Mouse (Mus musculus) megakaryocyte, adult 5-6 weeks (primary cell): Measurements from ENCODE around the gene Ovch2. TPM values are rescaled to one million over a fixed set of nuclear protein-coding genes. Genes with fewer than 3 reads are reported as not detected.

Experiments used
- ATAC-seq: 2 replicates; pipeline ENCODE4 v1.8.0; 2016; ENCODE audit warnings: mild to moderate bottlenecking, inconsistent platforms; ENCODE audit not compliant: poor library complexity, severe bottlenecking
- total RNA-seq, 2 experiments: library from RNA; stranded (forward) in 1 of 2; stranded (reverse) in 1 of 2; fragments of 153-499, 151-499 nt in 1 of 2; fragments of 221-1000, 200-1000 nt in 1 of 2; gene quantifications; 2 replicates each; pipeline versions ENCODE4 v1.2.3 to v1.2.4; 2015 to 2017

Ovch2 gene
- total RNA-seq, 2 experiments from 2014 or later, result not detected

DNA sequence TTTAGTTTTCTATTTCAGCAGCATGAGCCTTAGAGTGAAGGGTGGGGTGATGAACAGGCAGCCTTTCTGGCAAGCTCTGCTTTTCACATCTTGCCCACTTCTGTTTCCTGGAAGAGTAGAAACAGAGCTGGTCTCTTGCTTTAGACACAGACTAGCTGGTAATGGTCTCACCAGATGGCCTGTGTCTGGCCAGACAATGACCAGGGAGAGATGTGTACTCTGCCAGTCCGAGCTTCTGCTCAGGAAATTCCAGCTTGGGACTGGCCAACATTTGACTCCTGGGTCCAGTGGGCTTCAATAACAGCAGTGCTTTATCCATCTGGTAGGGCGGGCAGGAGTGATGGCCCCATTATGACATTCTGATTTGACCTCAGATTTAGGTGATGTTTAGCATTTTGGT is 55.9 kb downstream of the Ovch2 start:
- ATAC-seq, result no peak

DNA sequence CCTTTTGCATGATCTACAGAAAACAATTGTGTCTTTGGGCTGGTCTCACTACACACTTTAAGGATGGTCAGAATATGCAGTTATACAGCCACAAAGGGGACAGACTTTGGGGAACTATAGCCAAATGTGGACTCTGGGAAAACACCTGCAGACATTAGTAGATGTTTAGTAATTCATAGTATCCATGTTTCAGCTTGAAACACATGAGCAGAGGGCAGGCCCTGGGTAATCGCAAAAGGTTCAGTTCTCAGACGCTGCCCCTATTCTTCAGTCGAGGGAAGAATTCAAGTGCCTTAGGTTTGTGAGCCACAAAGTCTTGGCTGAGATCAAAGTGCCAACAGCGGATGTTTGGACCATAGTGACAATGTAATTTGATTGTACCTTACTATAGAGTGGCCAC is 56.6 kb downstream of the Ovch2 start:
- ATAC-seq, result no peak

DNA sequence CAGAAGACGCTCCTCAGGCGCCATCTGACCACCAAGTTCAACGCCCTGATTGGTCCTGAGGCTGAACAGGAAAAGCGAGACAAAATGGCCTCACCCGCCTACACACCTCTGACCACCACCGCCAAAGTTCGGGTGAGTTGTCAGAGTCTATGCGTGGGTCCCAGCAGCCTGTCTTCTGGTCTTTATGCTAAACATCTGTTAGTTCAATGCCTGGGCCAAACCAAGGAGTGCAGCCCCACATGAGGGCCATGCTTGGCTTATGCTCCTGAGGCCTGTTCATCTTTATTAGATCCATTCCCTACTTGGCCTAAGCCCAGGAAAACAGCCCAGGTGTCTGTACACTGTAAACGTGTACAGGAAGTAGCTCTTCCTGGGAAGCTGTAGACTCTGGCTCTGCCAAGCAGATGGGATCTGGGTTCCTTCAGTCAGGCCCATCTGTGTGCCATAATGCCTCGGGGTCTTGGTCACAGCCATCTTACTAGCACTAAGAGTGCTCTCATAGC is 58.0 kb downstream of the Ovch2 start:
- no peak for ATAC-seq

DNA sequence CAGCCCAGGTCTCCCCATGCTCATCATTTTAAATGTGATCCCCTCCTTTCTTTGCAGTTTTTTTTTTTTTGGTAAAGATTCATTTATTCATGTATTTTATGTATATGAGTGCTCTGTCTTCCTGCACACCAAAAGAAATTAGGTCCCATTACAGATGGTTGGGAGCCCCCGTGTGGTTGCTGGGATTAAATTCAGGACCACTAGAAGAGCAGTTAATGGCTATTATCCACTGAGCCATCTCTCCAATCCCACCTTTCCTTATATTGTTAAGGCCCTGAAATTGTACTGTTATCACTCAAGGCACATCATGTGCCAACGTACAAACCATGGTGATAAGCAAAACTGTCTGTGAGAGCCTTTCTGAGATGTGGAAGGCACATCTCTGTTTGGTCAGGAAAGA is 62.3 kb downstream of the Ovch2 start:
- no peak for ATAC-seq

DNA sequence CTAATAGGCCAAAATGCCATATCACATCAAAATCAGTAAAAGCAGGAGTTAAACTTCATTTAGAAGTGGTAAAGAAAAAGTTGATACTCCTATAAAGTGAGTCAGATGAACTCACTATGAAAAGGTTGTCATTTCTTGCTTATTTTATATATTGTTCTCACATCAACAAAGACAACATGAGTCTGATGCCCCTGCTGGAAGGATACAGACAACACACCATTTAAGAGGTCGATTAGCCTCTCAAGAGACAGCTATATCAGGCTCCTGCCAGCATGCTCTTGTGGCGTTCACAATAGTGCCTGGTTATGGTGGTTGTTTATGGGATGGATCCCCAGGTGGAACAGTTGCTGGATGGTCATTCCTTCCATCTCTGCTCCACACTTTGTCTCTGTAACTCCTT is 67.8 kb downstream of the Ovch2 start:
- no peak for ATAC-seq

Other genes starting within 250 kb of the Ovch2 start
- not detected in 2 replicates for gene Olfml1, start 233.8 kb downstream of the Ovch2 start, total RNA-seq (2015)
- not detected in 2 replicates for gene Olfml1, start 233.8 kb downstream of the Ovch2 start, total RNA-seq (2017)
- gene Ppfibp2, start 206.0 kb downstream of the Ovch2 start, total RNA-seq (2015), result 9.3 and 11.2 TPM in 2 replicates
- 12.1 and 14.9 TPM in 2 replicates for gene Ppfibp2, start 206.0 kb downstream of the Ovch2 start, total RNA-seq (2017)
- not detected in 2 replicates for gene 5330417H12Rik, start 176.0 kb downstream of the Ovch2 start, total RNA-seq (2015)
- not detected in 2 replicates for gene 5330417H12Rik, start 176.0 kb downstream of the Ovch2 start, total RNA-seq (2017)
- gene Cyb5r2, start 43.2 kb downstream of the Ovch2 start, total RNA-seq (2015), result not detected in 2 replicates
- not detected in 2 replicates for gene Cyb5r2, start 43.2 kb downstream of the Ovch2 start, total RNA-seq (2017)
- not detected in 2 replicates for gene Olfr467, start 11.1 kb upstream of the Ovch2 start, total RNA-seq (2015)
- not detected in 2 replicates for gene Olfr467, start 11.1 kb upstream of the Ovch2 start, total RNA-seq (2017)
- not detected in 2 replicates for gene Olfr469, start 24.3 kb upstream of the Ovch2 start, total RNA-seq (2015)
- gene Olfr469, start 24.3 kb upstream of the Ovch2 start, total RNA-seq (2017), result not detected in 2 replicates
- gene Olfr470, start 46.3 kb upstream of the Ovch2 start, total RNA-seq (2015), result not detected in 2 replicates
- not detected in 2 replicates for gene Olfr470, start 46.3 kb upstream of the Ovch2 start, total RNA-seq (2017)
- gene Olfr472, start 96.7 kb upstream of the Ovch2 start, total RNA-seq (2015), result not detected in 2 replicates
- not detected in 2 replicates for gene Olfr472, start 96.7 kb upstream of the Ovch2 start, total RNA-seq (2017)
- gene Olfr473, start 129.2 kb upstream of the Ovch2 start, total RNA-seq (2015), result not detected in 2 replicates
- gene Olfr473, start 129.2 kb upstream of the Ovch2 start, total RNA-seq (2017), result not detected in 2 replicates
- not detected in 2 replicates for gene Olfr474, start 153.4 kb upstream of the Ovch2 start, total RNA-seq (2015)
- not detected in 2 replicates for gene Olfr474, start 153.4 kb upstream of the Ovch2 start, total RNA-seq (2017)
- gene Olfr476, start 163.6 kb upstream of the Ovch2 start, total RNA-seq (2015), result not detected in 2 replicates
- gene Olfr476, start 163.6 kb upstream of the Ovch2 start, total RNA-seq (2017), result not detected in 2 replicates
- gene Olfr477, start 185.5 kb upstream of the Ovch2 start, total RNA-seq (2015), result not detected in 2 replicates
- gene Olfr477, start 185.5 kb upstream of the Ovch2 start, total RNA-seq (2017), result not detected in 2 replicates
- gene Olfr478, start 232.8 kb upstream of the Ovch2 start, total RNA-seq (2015), result not detected in 2 replicates
- not detected in 2 replicates for gene Olfr478, start 232.8 kb upstream of the Ovch2 start, total RNA-seq (2017)
- gene Olfr479, start 249.5 kb upstream of the Ovch2 start, total RNA-seq (2015), result not detected in 2 replicates
- gene Olfr479, start 249.5 kb upstream of the Ovch2 start, total RNA-seq (2017), result not detected in 2 replicates